Mouse (Mus musculus) stomach, embryonic 16.5 days (tissue): Measurements from ENCODE around the gene Tpte. TPM values are rescaled to one million over a fixed set of nuclear protein-coding genes. Genes with fewer than 3 reads are reported as not detected.

Experiments used
- ATAC-seq: fragments of 200-750 bp; cut with Nextera tagmentation; 2 replicates; pipeline ENCODE4 v1.8.0; 2017; ENCODE audit warnings: moderate number of reproducible peaks, moderate TSS enrichment; ENCODE audit not compliant: insufficient read depth, low FRiP score
- H3K27ac ChIP-seq: fragments of 300-500 bp; sonication (generic); 2 replicates; pipeline ENCODE4 v1.5.1; 2014; ENCODE audit warnings: low read length
- H3K27me3 ChIP-seq: fragments of 300-500 bp; sonication (generic); 2 replicates; pipeline ENCODE4 v1.6.1; 2014; ENCODE audit warnings: low read length, control low read depth, mixed read lengths; ENCODE audit not compliant: control insufficient read depth, insufficient read depth
- H3K36me3 ChIP-seq: fragments of 300-500 bp; sonication (generic); 2 replicates; pipeline ENCODE4 v1.6.1; 2014; ENCODE audit warnings: low read length; ENCODE audit not compliant: control insufficient read depth, insufficient read depth
- H3K4me1 ChIP-seq: fragments of 300-500 bp; sonication (generic); 2 replicates; pipeline ENCODE4 v1.6.1; 2014; ENCODE audit warnings: low read length, control low read depth, mixed read lengths; ENCODE audit not compliant: control insufficient read depth, insufficient read depth
- H3K4me2 ChIP-seq: fragments of 300-500 bp; sonication (generic); 2 replicates; pipeline ENCODE4 v1.6.1; 2014; ENCODE audit warnings: low read depth, low read length, mixed read lengths
- H3K4me3 ChIP-seq: fragments of 300-500 bp; sonication (generic); replicated peaks from 2 replicates; pipeline ENCODE4 v1.5.1; 2014; ENCODE audit warnings: mild to moderate bottlenecking, low read length
- H3K9ac ChIP-seq: fragments of 300-500 bp; sonication (generic); 2 replicates; pipeline ENCODE4 v1.6.1; 2014; ENCODE audit warnings: low read length
- H3K9me3 ChIP-seq: fragments of 300-500 bp; sonication (generic); replicated peaks from 2 replicates; pipeline ENCODE4 v1.6.1; 2016; ENCODE audit warnings: low read length, control low read depth; ENCODE audit not compliant: control insufficient read depth
- WGBS: fragments of 180-500 bp; shearing (Covaris S2); extraction: QIAGEN DNeasy Blood & Tissue Kit; methylation state at CpG from one replicate; pipeline ENCODE4 v1.1.7; 2014; 5-methylcytosine and 5-hydroxymethylcytosine counted together
- polyA plus RNA-seq: library from polyadenylated mRNA; unstranded; fragments of >200 nt; fragmentation: Nextera tagmentation; extraction: Ambion mirVana; gene quantifications from 2 replicates; pipeline ENCODE4 v1.2.1, GENCODE M21; 2015

The Tpte gene
- polyA plus RNA-seq, 1 experiment from 2014 or later = not detected

- WGBS = 72% methylated on average over 9 of the region's 9 CpGs
Measured at GRCm38 (mm10) chr8:22311446-22311845, 28.2 kb downstream of the Tpte start.

GRCm38 (mm10) chr8:22335426-22335825 lies 52.2 kb downstream of the Tpte start:
- Histone ChIP-seq H3K9me3 (no peaks in the 10 kb centered on the region), H3K9ac (no peak overlapping the region), H3K27me3 (no peaks in the 10 kb centered on the region), H3K4me2 (no peak overlapping the region), H3K36me3 (no peaks in the 10 kb centered on the region), H3K4me1 (no peaks in the 10 kb centered on the region), H3K4me3 (no peak overlapping the region), H3K27ac (no peak overlapping the region)
- 71% methylated on average over 13 of the region's 13 CpGs for WGBS
- no peak for ATAC-seq

More at GRCm38 (mm10) chr8:22311446-22311845, 28.2 kb downstream of the Tpte start:
- H3K9ac ChIP-seq = no peak overlapping the region
- no peaks in the 10 kb centered on the region for H3K36me3 ChIP-seq
- H3K4me1 ChIP-seq = no peaks in the 10 kb centered on the region
- no peaks in the 10 kb centered on the region for H3K27me3 ChIP-seq
- no peak overlapping the region for H3K4me2 ChIP-seq
- no peaks in the 10 kb centered on the region for H3K9me3 ChIP-seq
- ATAC-seq = no peak
- no peak overlapping the region for H3K27ac ChIP-seq
- no peak overlapping the region for H3K4me3 ChIP-seq

DNA sequence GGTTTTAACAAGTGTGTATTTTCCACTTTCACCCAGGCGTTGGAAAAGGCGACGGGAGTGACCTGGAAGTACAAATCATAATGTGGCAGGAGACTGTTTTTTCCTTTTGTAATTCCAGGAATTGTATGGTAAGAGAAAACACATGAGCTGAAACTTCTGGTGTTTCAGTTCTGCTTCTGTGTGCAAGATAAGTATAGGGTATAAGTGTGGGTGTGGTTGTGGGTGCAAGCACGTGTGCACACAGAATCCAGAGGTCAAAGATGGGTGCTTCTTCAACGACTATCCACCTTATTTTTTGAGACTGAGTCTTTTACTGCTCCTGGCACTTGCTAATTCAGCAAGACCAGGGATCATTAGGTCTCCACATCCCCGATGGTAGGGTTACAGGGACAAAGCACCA lies 76.1 kb downstream of the Tpte start:
- WGBS = 73% methylated on average over 6 of the region's 6 CpGs
- no peak for ATAC-seq
- Histone ChIP-seq H3K9ac (no peak overlapping the region), H3K9me3 (no peaks in the 10 kb centered on the region), H3K36me3 (no peaks in the 10 kb centered on the region), H3K4me1 (no peaks in the 10 kb centered on the region), H3K27ac (no peak overlapping the region), H3K27me3 (no peaks in the 10 kb centered on the region), H3K4me2 (no peak overlapping the region), H3K4me3 (no peak overlapping the region)

GRCm38 (mm10) chr8:22359882-22360281 lies 76.6 kb downstream of the Tpte start:
- Histone ChIP-seq H3K4me3 (no peak overlapping the region), H3K4me1 (no peaks in the 10 kb centered on the region), H3K36me3 (no peaks in the 10 kb centered on the region), H3K9ac (no peak overlapping the region), H3K27ac (no peak overlapping the region), H3K9me3 (no peaks in the 10 kb centered on the region), H3K4me2 (no peak overlapping the region), H3K27me3 (no peaks in the 10 kb centered on the region)
- WGBS = 70% methylated on average over 6 of the region's 6 CpGs
- ATAC-seq = no peak

GRCm38 (mm10) chr8:22376311-22376710 lies 93.1 kb downstream of the Tpte start:
- Histone ChIP-seq H3K4me1 (no peaks in the 10 kb centered on the region), H3K4me2 (no peak overlapping the region), H3K9ac (no peak overlapping the region), H3K27me3 (no peaks in the 10 kb centered on the region), H3K9me3 (no peaks in the 10 kb centered on the region), H3K36me3 (peaks cover 2% of the 10 kb centered on the region), H3K27ac (no peak overlapping the region), H3K4me3 (no peak overlapping the region)
- 94% methylated on average over 5 of the region's 5 CpGs for WGBS
- ATAC-seq = no peak

DNA sequence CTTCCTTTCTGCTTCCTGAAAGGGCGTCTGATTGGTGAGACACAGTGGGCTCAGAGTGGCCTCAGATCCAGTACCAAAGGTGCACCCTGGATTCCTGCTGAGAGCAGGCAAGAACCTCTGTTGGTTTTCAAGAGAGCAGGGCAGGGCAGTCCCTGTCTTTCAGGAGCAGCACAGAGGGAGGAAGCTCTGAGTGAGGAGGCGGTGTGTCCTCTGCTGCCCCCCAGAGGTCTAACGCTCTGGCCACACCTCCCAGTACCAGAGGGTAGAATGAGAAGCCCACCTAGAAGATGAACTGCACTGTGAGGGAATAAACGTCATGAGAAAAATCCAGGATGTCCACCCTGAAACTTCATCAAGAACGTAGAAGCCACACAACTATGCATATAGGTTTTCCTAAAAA lies 93.7 kb downstream of the Tpte start:
- H3K4me2 ChIP-seq = no peak overlapping the region
- H3K27me3 ChIP-seq = no peaks in the 10 kb centered on the region
- no peak overlapping the region for H3K4me3 ChIP-seq
- H3K36me3 ChIP-seq = peaks cover 8% of the 10 kb centered on the region
- no peak overlapping the region for H3K27ac ChIP-seq
- no peaks in the 10 kb centered on the region for H3K9me3 ChIP-seq
- no peak overlapping the region for H3K9ac ChIP-seq
- peak; percentile 64; the same call in 1 of the 2 replicates for ATAC-seq
- WGBS = 44% methylated on average over 5 of the region's 5 CpGs
- no peaks in the 10 kb centered on the region for H3K4me1 ChIP-seq

- Histone ChIP-seq H3K4me2 (no peak overlapping the region), H3K36me3 (peaks cover 13% of the 10 kb centered on the region), H3K4me1 (no peaks in the 10 kb centered on the region), H3K27ac (no peak overlapping the region), H3K9ac (no peak overlapping the region), H3K27me3 (no peaks in the 10 kb centered on the region), H3K9me3 (no peaks in the 10 kb centered on the region), H3K4me3 (no peak overlapping the region)
- no peak for ATAC-seq
- WGBS = 89% methylated on average over 11 of the region's 11 CpGs
Measured at GRCm38 (mm10) chr8:22380934-22381333, 97.7 kb downstream of the Tpte start.

- no peak overlapping the region for H3K4me2 ChIP-seq
- H3K36me3 ChIP-seq = peaks cover 13% of the 10 kb centered on the region
- no peak overlapping the region for H3K9ac ChIP-seq
- H3K27me3 ChIP-seq = no peaks in the 10 kb centered on the region
- WGBS = 86% methylated on average over 19 of the region's 19 CpGs
- H3K4me3 ChIP-seq = no peak overlapping the region
- H3K27ac ChIP-seq = no peak overlapping the region
- ATAC-seq = no peak
- no peaks in the 10 kb centered on the region for H3K4me1 ChIP-seq
- no peaks in the 10 kb centered on the region for H3K9me3 ChIP-seq
Measured at GRCm38 (mm10) chr8:22382824-22383595, 99.8 kb downstream of the Tpte start.

- Histone ChIP-seq H3K4me3 (no peak overlapping the region), H3K27me3 (no peaks in the 10 kb centered on the region), H3K27ac (no peak overlapping the region), H3K9me3 (no peaks in the 10 kb centered on the region), H3K4me1 (no peaks in the 10 kb centered on the region), H3K36me3 (peaks cover 19% of the 10 kb centered on the region), H3K4me2 (no peak overlapping the region), H3K9ac (no peak overlapping the region)
- no peak for ATAC-seq
- 86% methylated on average over 6 of the region's 6 CpGs for WGBS
Measured at GRCm38 (mm10) chr8:22385158-22385557, 101.9 kb downstream of the Tpte start.
